Mouse (Mus musculus) heart, embryonic 16.5 days (tissue): ENCODE results near the gene H2-Q1. TPM values are rescaled to one million over a fixed set of nuclear protein-coding genes. Genes with fewer than 3 reads are reported as not detected.
"Not testable (repeated sequence)": the region's sequence is repeated elsewhere in the genome, so short reads cannot be mapped to it uniquely, and the experiment has no call there.

Source experiments
- ATAC-seq: fragments of 200-750 bp; cut with Nextera tagmentation; replicated peaks from 2 replicates; pipeline ENCODE4 v1.8.0; 2017; ENCODE audit warnings: moderate number of reproducible peaks; ENCODE audit not compliant: insufficient read depth, low FRiP score; ENCODE audit errors: extremely low read depth
- H3K27ac ChIP-seq: fragments of 300-500 bp; sonication (generic); 2 replicates; pipeline ENCODE4 v1.5.1; 2014; ENCODE audit warnings: mild to moderate bottlenecking, low read length, control low read depth, moderate library complexity
- H3K27me3 ChIP-seq: fragments of 300-500 bp; sonication (generic); 2 replicates; pipeline ENCODE4 v1.6.1; 2014; ENCODE audit warnings: low read length, mixed read lengths; ENCODE audit not compliant: control insufficient read depth, insufficient read depth
- H3K36me3 ChIP-seq: fragments of 300-500 bp; sonication (generic); 2 replicates; pipeline ENCODE4 v1.6.1; 2014; ENCODE audit not compliant: control insufficient read depth, insufficient read depth
- H3K4me1 ChIP-seq: fragments of 300-500 bp; sonication (generic); 2 replicates; pipeline ENCODE4 v1.6.1; 2014; ENCODE audit warnings: low read length, mixed read lengths; ENCODE audit not compliant: control insufficient read depth, insufficient read depth
- H3K4me2 ChIP-seq: fragments of 300-500 bp; sonication (generic); 2 replicates; pipeline ENCODE4 v1.6.1; 2014; ENCODE audit warnings: low read depth, mild to moderate bottlenecking, control low read depth, low read length
- H3K4me3 ChIP-seq: fragments of 300-500 bp; sonication (generic); 2 replicates; pipeline ENCODE4 v1.5.1; 2014; ENCODE audit warnings: mild to moderate bottlenecking, control low read depth, low read length
- H3K9ac ChIP-seq: fragments of 300-500 bp; sonication (generic); 2 replicates; pipeline ENCODE4 v1.6.1; 2014; ENCODE audit warnings: low read length, control low read depth
- H3K9me3 ChIP-seq: fragments of 300-500 bp; sonication (generic); replicated peaks from 2 replicates; pipeline ENCODE4 v1.6.1; 2016; ENCODE audit warnings: low read length; ENCODE audit not compliant: control insufficient read depth
- WGBS: fragments of 180-500 bp; shearing (Covaris S2); extraction: QIAGEN DNeasy Blood & Tissue Kit; methylation state at CpG from one replicate; pipeline ENCODE4 v1.1.7; 2014; 5-methylcytosine and 5-hydroxymethylcytosine counted together
- polyA plus RNA-seq: library from polyadenylated mRNA; unstranded; fragments of >200 nt; fragmentation: Nextera tagmentation; extraction: Ambion mirVana; gene quantifications from 2 replicates; pipeline ENCODE4 v1.2.1, GENCODE M21; 2015

Gene H2-Q1
- polyA plus RNA-seq, 1 experiment from 2014 or later, result not detected

DNA sequence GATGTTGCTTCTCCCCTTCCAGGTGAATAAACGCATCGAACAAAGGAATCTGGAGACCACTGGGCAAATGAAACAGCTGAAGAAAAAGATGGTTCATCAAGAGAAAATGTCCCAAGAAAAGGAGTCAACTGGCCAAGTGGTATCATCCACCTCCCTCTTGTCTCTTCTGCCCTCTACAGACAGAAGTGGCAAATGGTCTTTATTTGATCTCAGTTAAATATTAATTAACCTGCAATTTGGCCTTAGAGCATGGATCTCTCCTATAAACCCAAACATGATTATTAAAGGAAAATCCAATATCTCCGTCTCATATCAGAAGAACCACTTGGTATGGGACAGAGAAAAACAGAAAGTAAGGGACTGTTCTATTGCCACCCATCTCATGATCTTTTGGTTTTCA lies 9.5 kb downstream of the H2-Q1 start:
- ATAC-seq, H3K4me1 ChIP-seq, H3K27me3 ChIP-seq, H3K4me2 ChIP-seq, H3K4me3 ChIP-seq, H3K36me3 ChIP-seq, H3K9me3 ChIP-seq, H3K27ac ChIP-seq, H3K9ac ChIP-seq: not testable (repeated sequence)
- WGBS, result 52% methylated on average over 3 of the region's 3 CpGs

DNA sequence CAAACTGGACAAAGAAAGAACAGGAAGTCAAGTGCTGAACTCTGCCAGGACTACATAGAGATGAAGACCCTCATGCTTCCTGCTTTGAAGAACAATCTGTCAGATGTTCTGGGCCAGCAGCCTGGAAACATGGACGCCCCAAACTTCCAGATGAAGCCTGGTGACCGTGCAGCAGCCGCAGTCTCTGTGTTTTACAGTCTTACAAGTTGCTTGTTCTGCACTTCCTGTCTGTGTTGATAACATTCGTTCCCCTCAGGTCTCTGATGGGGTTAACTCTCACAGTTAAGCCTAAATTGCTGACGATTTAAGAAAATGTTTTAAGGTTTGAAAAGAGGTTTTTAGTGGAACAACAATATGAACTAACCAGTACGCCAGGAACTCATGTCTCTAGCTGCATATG lies 11.3 kb downstream of the H2-Q1 start:
- ATAC-seq, H3K9ac ChIP-seq: not testable (repeated sequence)
- 46% methylated on average over 6 of the region's 6 CpGs for WGBS

DNA sequence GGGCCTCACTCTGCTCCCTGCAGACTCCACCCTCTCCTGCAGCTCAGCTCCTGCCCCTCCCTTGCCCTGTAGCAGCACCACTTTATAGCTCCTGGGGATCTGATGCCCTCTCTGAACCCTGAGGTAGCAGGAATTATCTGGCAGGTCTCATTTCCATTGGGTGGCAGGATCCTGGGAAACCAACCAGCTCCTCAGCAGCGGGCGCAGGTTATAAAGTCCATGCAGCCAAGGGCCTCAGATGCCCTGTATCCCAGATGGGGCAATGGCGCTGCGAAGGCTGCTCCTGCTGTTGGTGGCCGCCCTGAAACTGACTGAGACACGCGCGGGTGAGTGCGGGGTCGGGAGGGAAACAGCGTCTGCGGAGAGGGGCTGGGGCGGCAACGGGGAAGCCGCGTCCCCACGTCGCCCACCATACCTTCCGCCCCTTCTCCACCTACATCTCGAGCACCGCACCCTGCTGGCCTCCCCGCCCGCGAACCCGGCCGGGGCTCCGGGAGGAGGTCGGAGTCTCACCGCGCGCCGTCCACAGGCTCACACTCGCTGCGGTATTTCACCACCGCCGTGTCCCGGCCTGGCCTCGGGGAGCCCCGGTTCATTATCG lies 22.0 kb downstream of the H2-Q1 start, which contains the start of gene H2-Q2:
Gene H2-Q2 (plus strand): TSS at position 172 of the 601 bp plus-strand sequence.
- Histone ChIP-seq H3K4me3 (peak within 1 kb of the TSS; percentile 48), H3K9ac (peak within 1 kb of the TSS; percentile 33; the same call in 1 of the 2 replicates), H3K4me1 (peaks cover 7% of the 10 kb centered on the region), H3K4me2 (peak within 1 kb of the TSS; percentile 68), H3K9me3 (no peaks in the 10 kb centered on the region), H3K27me3 (peaks cover 22% of the 10 kb centered on the region), H3K27ac (no peak within 1 kb of the TSS), H3K36me3 (no peaks in the 10 kb centered on the region)
- no peak for ATAC-seq
- 1% methylated on average over 40 of the region's 40 CpGs for WGBS

More for the DNA sequence above, 11.3 kb downstream of the H2-Q1 start:
- not testable (repeated sequence) for H3K27ac ChIP-seq, H3K4me1 ChIP-seq, H3K4me2 ChIP-seq, H3K27me3 ChIP-seq, H3K9me3 ChIP-seq, H3K4me3 ChIP-seq, H3K36me3 ChIP-seq

DNA sequence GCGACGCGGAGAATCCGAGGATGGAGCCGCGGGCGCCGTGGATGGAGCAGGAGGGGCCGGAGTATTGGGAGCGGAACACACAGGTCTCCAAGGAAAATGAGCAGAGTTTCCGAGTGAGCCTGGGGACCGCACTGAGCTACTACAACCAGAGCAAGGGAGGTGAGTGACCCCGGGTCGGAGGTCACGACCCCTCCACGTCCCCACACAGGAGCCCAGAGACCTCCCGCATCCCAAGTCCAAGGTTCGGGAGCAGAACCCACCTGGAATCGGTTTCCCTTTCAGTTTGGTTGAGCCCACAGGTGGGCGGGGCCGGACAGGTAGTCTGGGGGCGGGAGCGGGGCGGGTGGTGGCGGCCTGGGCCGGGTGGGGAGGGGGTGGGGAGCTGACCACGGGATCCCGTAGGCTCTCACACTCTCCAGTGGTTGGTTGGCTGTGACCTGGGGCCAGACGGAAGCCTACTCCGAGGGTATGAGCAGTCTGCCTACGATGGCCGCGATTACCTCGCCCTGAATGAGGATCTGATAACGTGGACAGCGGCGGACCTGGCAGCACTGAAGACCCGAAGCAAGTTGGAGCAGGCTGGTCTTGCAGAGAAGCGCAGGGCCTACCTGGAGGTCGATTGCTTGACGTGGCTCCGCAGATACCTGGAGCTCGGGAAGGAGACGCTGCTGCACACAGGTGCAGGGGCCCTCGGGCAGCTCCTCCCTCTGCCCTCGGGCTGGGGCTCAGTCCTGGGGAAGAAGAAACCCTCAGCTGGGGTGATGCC lies 22.7 kb downstream of the H2-Q1 start:
- H3K36me3 ChIP-seq, result no peaks in the 10 kb centered on the region
- peak overlapping the region; percentile 33; the same call in 1 of the 2 replicates for H3K9ac ChIP-seq
- H3K27ac ChIP-seq, result no peak overlapping the region
- no peaks in the 10 kb centered on the region for H3K9me3 ChIP-seq
- H3K27me3 ChIP-seq, result peaks cover 22% of the 10 kb centered on the region
- WGBS, result 4% methylated on average over 46 of the region's 46 CpGs
- peaks cover 7% of the 10 kb centered on the region for H3K4me1 ChIP-seq
- H3K4me3 ChIP-seq, result peak overlapping the region; percentile 48
- peak overlapping the region; percentile 68 for H3K4me2 ChIP-seq
- ATAC-seq, result no peak; the same call in 1 of the 2 replicates

DNA sequence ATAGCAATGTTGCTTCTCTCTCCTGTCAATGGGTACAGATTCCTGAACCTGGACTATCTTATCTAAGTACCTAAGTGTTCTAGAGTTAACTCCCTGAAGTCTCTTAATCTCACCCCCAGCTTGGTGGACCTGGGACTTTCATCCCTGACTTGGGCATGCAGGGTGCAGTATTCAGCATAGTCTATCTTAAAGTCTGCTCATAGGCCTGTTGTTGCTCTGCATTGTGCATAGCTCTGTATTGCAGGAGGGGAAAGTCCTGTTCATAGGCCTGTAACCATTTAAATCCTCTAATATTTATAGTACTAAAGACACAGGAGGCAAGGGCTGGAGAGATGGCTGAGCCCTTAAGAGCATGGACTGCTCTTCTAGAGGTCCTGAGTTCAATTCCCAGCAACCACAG lies 27.5 kb downstream of the H2-Q1 start:
- H3K4me3 ChIP-seq, H3K4me1 ChIP-seq, H3K9me3 ChIP-seq, H3K9ac ChIP-seq, ATAC-seq, H3K27me3 ChIP-seq, H3K4me2 ChIP-seq, H3K36me3 ChIP-seq, H3K27ac ChIP-seq: not testable (repeated sequence)

DNA sequence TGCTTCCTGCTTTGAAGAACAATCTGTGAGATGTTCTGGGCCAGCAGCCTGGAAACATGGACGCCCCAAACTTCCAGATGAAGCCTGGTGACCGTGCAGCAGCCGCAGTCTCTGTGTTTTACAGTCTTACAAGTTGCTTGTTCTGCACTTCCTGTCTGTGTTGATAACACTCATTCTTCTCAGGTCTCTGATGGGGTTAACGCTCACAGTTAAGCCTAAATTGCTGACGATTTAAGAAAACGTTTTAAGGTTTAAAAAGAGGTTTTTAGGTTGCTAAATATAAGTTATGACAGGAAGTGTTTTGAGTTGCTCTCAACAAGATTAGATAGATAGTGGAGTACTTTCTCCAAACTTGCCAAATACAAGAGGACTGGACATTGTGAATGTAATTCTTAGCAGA lies 33.1 kb downstream of the H2-Q1 start:
- H3K4me3 ChIP-seq, H3K27me3 ChIP-seq, H3K9me3 ChIP-seq, ATAC-seq, H3K27ac ChIP-seq, H3K36me3 ChIP-seq, H3K4me2 ChIP-seq, H3K4me1 ChIP-seq, H3K9ac ChIP-seq: not testable (repeated sequence)
- WGBS, result 32% methylated on average over 6 of the region's 6 CpGs

DNA sequence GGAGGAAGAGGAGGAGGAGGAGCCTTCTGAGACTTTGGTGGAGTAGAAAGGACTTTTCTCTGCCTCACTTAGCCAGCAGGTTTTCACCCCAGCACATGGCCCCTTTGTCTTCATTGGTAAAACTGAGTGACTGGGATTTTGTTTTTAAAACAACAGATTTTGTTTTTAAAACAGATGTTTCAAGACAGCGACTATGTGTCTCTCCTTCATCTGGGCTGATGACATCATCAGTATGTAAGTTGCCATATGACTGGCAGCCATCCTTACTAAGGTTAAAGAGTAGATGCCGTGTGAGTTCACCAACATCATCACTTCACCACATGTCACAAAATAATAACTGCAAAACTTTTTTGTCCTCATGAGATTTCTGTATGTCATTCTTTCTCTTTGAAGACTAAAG lies 33.9 kb downstream of the H2-Q1 start:
- Histone ChIP-seq H3K36me3 (no peaks in the 10 kb centered on the region), H3K9me3 (no peaks in the 10 kb centered on the region), H3K4me1 (0 out of 2 replicates have a peak, but pooled peaks cover 4% of the 10 kb centered on the region), H3K27ac (no peak overlapping the region), H3K9ac (no peak overlapping the region), H3K4me2 (no peak overlapping the region), H3K4me3 (no peak overlapping the region), H3K27me3 (no peaks in the 10 kb centered on the region)
- 74% methylated on average over 2 of the region's 2 CpGs for WGBS
- ATAC-seq, result no peak

DNA sequence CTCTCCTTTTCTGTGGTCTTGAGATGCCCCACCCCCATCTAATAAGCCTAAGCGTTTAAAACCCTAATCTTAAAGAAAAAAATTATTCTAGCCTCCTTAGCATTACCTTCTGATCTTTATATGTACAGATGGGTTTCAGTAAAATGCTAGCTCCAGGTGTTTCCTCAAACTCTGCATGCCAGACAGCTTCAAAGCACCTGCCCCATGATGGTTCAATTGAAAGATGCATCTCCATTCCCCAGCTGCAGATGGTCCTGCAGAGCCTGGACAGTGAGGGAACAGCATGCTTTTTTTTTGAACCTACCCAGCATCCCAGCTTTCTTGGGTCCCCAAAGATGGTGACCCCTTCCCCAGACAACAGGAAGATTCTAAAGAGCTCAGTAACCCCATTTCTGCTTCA lies 36.9 kb downstream of the H2-Q1 start:
- Histone ChIP-seq H3K4me1 (0 out of 2 replicates have a peak, but pooled peaks cover 5% of the 10 kb centered on the region), H3K9ac (no peak overlapping the region), H3K4me2 (no peak overlapping the region), H3K9me3 (no peaks in the 10 kb centered on the region), H3K4me3 (no peak overlapping the region), H3K27ac (no peak overlapping the region), H3K36me3 (no peaks in the 10 kb centered on the region), H3K27me3 (peaks cover 2% of the 10 kb centered on the region; the same call in 1 of the 2 replicates)
- 26% methylated on average over 1 of the region's 1 CpGs for WGBS
- no peak for ATAC-seq

DNA sequence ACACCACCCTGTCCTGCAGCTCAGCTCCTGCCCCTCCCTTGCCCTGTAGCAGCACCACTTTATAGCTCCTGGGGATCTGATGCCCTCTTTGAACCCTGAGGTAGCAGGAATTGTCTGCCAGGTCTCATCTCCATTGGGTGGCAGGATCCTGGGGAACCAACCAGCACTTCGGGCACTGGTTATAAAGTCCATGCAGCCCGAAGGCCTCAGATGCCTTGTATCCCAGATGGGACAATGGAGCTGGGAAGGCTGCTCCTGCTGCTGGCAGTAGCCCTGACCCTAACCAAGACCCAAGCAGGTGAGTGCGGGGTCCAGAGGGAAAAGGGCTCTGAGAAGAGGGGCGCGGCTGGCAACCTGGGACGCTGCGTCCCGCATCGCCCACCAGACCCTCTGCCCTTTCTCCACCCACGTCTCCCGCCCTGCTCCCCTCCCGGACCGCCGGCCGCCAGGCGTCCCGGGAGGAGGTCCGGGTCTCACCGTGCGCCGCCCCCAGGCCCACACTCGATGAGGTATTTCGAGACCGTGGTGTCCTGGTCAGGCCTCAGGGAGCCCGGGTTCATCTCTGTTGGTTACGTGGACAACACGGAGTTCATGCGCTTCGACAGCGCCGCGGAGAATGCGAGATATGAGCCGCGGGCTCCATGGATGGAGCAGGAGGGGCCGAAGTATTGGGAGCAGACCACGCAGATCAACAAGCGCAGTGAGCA lies 38.7 kb downstream of the H2-Q1 start:
- Histone ChIP-seq H3K27ac (no peak overlapping the region), H3K9ac (peak overlapping the region; percentile 48), H3K36me3 (no peaks in the 10 kb centered on the region), H3K4me3 (peak overlapping the region; percentile 51), H3K9me3 (0 out of 2 replicates have a peak, but pooled peaks cover 6% of the 10 kb centered on the region), H3K4me2 (peak overlapping the region; percentile 74), H3K4me1 (0 out of 2 replicates have a peak, but pooled peaks cover 5% of the 10 kb centered on the region), H3K27me3 (peaks cover 2% of the 10 kb centered on the region; the same call in 1 of the 2 replicates)
- WGBS, result 9% methylated on average over 38 of the region's 38 CpGs
- no peak for ATAC-seq
